Mouse (Mus musculus) forebrain, postnatal 0 days (tissue): ENCODE results near the gene Efcab6. TPM values are rescaled to one million over a fixed set of nuclear protein-coding genes. Genes with fewer than 3 reads are reported as not detected.

Source experiments
- ATAC-seq: fragments of 200-750 bp; cut with Nextera tagmentation; 2 replicates; pipeline ENCODE4 v1.8.0; 2017; ENCODE audit warnings: mild to moderate bottlenecking, moderate library complexity
- DNase-seq: peaks from one replicate; pipeline ENCODE4 v3.0.0-alpha.2; 2015
- H3K27ac ChIP-seq: fragments of 300-500 bp; sonication (generic); 2 replicates; pipeline ENCODE4 v1.5.1; 2014; ENCODE audit warnings: low read depth, mild to moderate bottlenecking, antibody characterized with exemption, low read length, moderate library complexity, mixed read lengths
- H3K27me3 ChIP-seq: fragments of 300-500 bp; sonication (generic); 2 replicates; pipeline ENCODE4 v1.6.1; 2014; ENCODE audit warnings: mild to moderate bottlenecking, low read length, mixed read lengths; ENCODE audit not compliant: insufficient read depth
- H3K36me3 ChIP-seq: fragments of 300-500 bp; sonication (generic); 2 replicates; pipeline ENCODE4 v1.6.1; 2014; ENCODE audit warnings: mild to moderate bottlenecking, moderate library complexity; ENCODE audit not compliant: insufficient read depth
- H3K4me1 ChIP-seq: fragments of 300-500 bp; sonication (generic); 2 replicates; pipeline ENCODE4 v1.6.1; 2014; ENCODE audit warnings: antibody characterized with exemption; ENCODE audit not compliant: insufficient read depth
- H3K4me2 ChIP-seq: fragments of 300-500 bp; sonication (generic); 2 replicates; pipeline ENCODE4 v1.6.1; 2014; ENCODE audit warnings: low read depth, mild to moderate bottlenecking, moderate library complexity
- H3K4me3 ChIP-seq: fragments of 300-500 bp; sonication (generic); 2 replicates; pipeline ENCODE4 v1.5.1; 2014; ENCODE audit warnings: low read depth, low read length, mixed read lengths
- H3K9ac ChIP-seq: fragments of 300-500 bp; sonication (generic); 2 replicates; pipeline ENCODE4 v1.6.1; 2014; ENCODE audit warnings: mild to moderate bottlenecking
- H3K9me3 ChIP-seq: fragments of 300-500 bp; sonication (generic); 2 replicates; pipeline ENCODE4 v1.6.1; 2016; ENCODE audit warnings: low read length
- CTCF ChIP-seq: sonication (generic); IDR thresholded peaks from 2 replicates; pipeline ENCODE4 v1.5.1; 2016; ENCODE audit warnings: antibody characterized with exemption, control low read depth, low read depth
- WGBS: fragments of 180-500 bp; shearing (Covaris S2); extraction: QIAGEN DNeasy Blood & Tissue Kit; methylation state at CpG from one replicate; pipeline ENCODE4 v1.1.7; 2014; 5-methylcytosine and 5-hydroxymethylcytosine counted together
- polyA plus RNA-seq: library from polyadenylated mRNA; unstranded; fragments of >200 nt; fragmentation: Nextera tagmentation; extraction: Ambion mirVana; gene quantifications from 2 replicates; pipeline ENCODE4 v1.2.1, GENCODE M21; 2015
- total RNA-seq: library from RNA; depleted of rRNA; stranded (reverse); fragments of >200 nt; gene quantifications from 2 replicates; pipeline ENCODE4 v1.2.3, GENCODE M21; 2014

Gene Efcab6
- total and polyA plus RNA-seq, 2 experiments from 2014 or later = 4.4 to 6.0 TPM

- H3K4me1 ChIP-seq = no peaks in the 10 kb centered on the region
- no peaks in the 10 kb centered on the region for H3K36me3 ChIP-seq
- no peak overlapping the region for H3K4me2 ChIP-seq
- ATAC-seq (no peak), DNase-seq (no peak)
- 41% methylated on average over 11 of the region's 11 CpGs for WGBS
- 0 out of 2 replicates have a peak overlapping the region, but pooled peaks have one; percentile 48 for H3K27ac ChIP-seq
- H3K9me3 ChIP-seq = no peaks in the 10 kb centered on the region
- H3K4me3 ChIP-seq = no peak overlapping the region
- H3K9ac ChIP-seq = 0 out of 2 replicates have a peak overlapping the region, but pooled peaks have one; percentile 14
- TF ChIP-seq CTCF = no peak
- no peaks in the 10 kb centered on the region for H3K27me3 ChIP-seq
Measured at GRCm38 (mm10) chr15:83877155-83877866, 187.9 kb downstream of the Efcab6 start.

GRCm38 (mm10) chr15:83870936-83871335 lies 194.2 kb downstream of the Efcab6 start:
- no peak overlapping the region for H3K27ac ChIP-seq
- H3K27me3 ChIP-seq = no peaks in the 10 kb centered on the region
- no peak for ATAC-seq
- H3K9ac ChIP-seq = no peak overlapping the region
- H3K4me3 ChIP-seq = no peak overlapping the region
- H3K9me3 ChIP-seq = no peaks in the 10 kb centered on the region
- no peak for TF ChIP-seq CTCF
- H3K36me3 ChIP-seq = no peaks in the 10 kb centered on the region
- H3K4me2 ChIP-seq = no peak overlapping the region
- DNase-seq = no peak
- 17% methylated on average over 17 of the region's 17 CpGs for WGBS
- H3K4me1 ChIP-seq = no peaks in the 10 kb centered on the region

- Histone ChIP-seq H3K9ac (no peak overlapping the region), H3K9me3 (no peaks in the 10 kb centered on the region), H3K27me3 (no peaks in the 10 kb centered on the region), H3K4me2 (no peak overlapping the region), H3K27ac (no peak overlapping the region), H3K36me3 (no peaks in the 10 kb centered on the region), H3K4me3 (no peak overlapping the region), H3K4me1 (no peaks in the 10 kb centered on the region)
- WGBS = 86% methylated on average over 5 of the region's 5 CpGs
- no peak for ATAC-seq
- TF ChIP-seq CTCF = no peak
- no peak for DNase-seq
Measured at GRCm38 (mm10) chr15:83865626-83866025, 199.6 kb downstream of the Efcab6 start.

- H3K36me3 ChIP-seq = peaks cover 39% of the 10 kb centered on the region
- H3K4me1 ChIP-seq = no peaks in the 10 kb centered on the region
- 20% methylated on average over 8 of the region's 8 CpGs for WGBS
- H3K27ac ChIP-seq = no peak overlapping the region
- H3K9me3 ChIP-seq = no peaks in the 10 kb centered on the region
- TF ChIP-seq CTCF = peak; percentile 88
- ATAC-seq (peak; percentile 25; the same call in 1 of the 2 replicates), DNase-seq (peak; percentile 70)
- H3K4me3 ChIP-seq = no peak overlapping the region
- H3K27me3 ChIP-seq = no peaks in the 10 kb centered on the region
- no peak overlapping the region for H3K9ac ChIP-seq
- H3K4me2 ChIP-seq = no peak overlapping the region
Measured at GRCm38 (mm10) chr15:83857129-83857528, 208.1 kb downstream of the Efcab6 start.

- peak; percentile 20; the same call in 1 of the 2 replicates for TF ChIP-seq CTCF
- no peaks in the 10 kb centered on the region for H3K27me3 ChIP-seq
- peaks cover 35% of the 10 kb centered on the region for H3K36me3 ChIP-seq
- no peak overlapping the region for H3K4me2 ChIP-seq
- no peak overlapping the region for H3K9ac ChIP-seq
- WGBS = 47% methylated on average over 5 of the region's 5 CpGs
- H3K27ac ChIP-seq = peak overlapping the region; percentile 62
- DNase-seq (peak; percentile 76), ATAC-seq (peak; percentile 67)
- no peak overlapping the region for H3K4me3 ChIP-seq
- H3K4me1 ChIP-seq = peaks cover 12% of the 10 kb centered on the region
- no peaks in the 10 kb centered on the region for H3K9me3 ChIP-seq
Measured at GRCm38 (mm10) chr15:83853400-83853811, 211.8 kb downstream of the Efcab6 start.

- peak; percentile 38 for ATAC-seq
- Histone ChIP-seq H3K9ac (peak overlapping the region; percentile 22; the same call in 1 of the 2 replicates), H3K27ac (peak overlapping the region; percentile 88), H3K4me1 (peaks cover 56% of the 10 kb centered on the region), H3K9me3 (no peaks in the 10 kb centered on the region), H3K4me2 (peak overlapping the region; percentile 34), H3K36me3 (no peaks in the 10 kb centered on the region; the same call in 1 of the 2 replicates), H3K27me3 (no peaks in the 10 kb centered on the region), H3K4me3 (no peak overlapping the region)
- peak; percentile 76 for DNase-seq
- no peak for TF ChIP-seq CTCF
- WGBS = 19% methylated on average over 9 of the region's 9 CpGs
Measured at GRCm38 (mm10) chr15:83848193-83848592, 217.0 kb downstream of the Efcab6 start.

- no peaks in the 10 kb centered on the region for H3K9me3 ChIP-seq
- peak; percentile 54 for DNase-seq
- no peaks in the 10 kb centered on the region for H3K27me3 ChIP-seq
- no peaks in the 10 kb centered on the region; the same call in 1 of the 2 replicates for H3K36me3 ChIP-seq
- peak overlapping the region; percentile 6; the same call in 1 of the 2 replicates for H3K9ac ChIP-seq
- H3K4me1 ChIP-seq = peaks cover 61% of the 10 kb centered on the region
- WGBS = 60% methylated on average over 4 of the region's 4 CpGs
- no peak for TF ChIP-seq CTCF
- peak overlapping the region; percentile 88 for H3K27ac ChIP-seq
- ATAC-seq = no peak
- H3K4me2 ChIP-seq = peak overlapping the region; percentile 13; the same call in 1 of the 2 replicates
- no peak overlapping the region for H3K4me3 ChIP-seq
Measured at GRCm38 (mm10) chr15:83847512-83847911, 217.7 kb downstream of the Efcab6 start.
